Mouse (Mus musculus) cerebellum, postnatal 4 days (tissue): ENCODE measurements at regions not wholly inside any gene's neighbourhood (a gene's known extent, or its start where the extent isn't known, plus 50 kb on each side); places are given as distances from the start of the nearest gene placed in this dataset.

ENCODE experiments used
- DNase-seq, 2 experiments: peaks; one replicate each; pipeline ENCODE4 v3.0.0; 2022; ENCODE audit warnings: low spot score in 2 of 2, mixed read lengths in 1 of 2

GRCm38 (mm10) chr1:43367151-43367895 lies 77.1 kb upstream of the Nck2 start:
- DNase-seq = no peak

- no peak for DNase-seq
Measured at GRCm38 (mm10) chr1:43371863-43372262, 72.5 kb upstream of the Nck2 start.

GRCm38 (mm10) chr1:43374946-43375345 lies 69.4 kb upstream of the Nck2 start:
- no peak for DNase-seq

GRCm38 (mm10) chr1:43375851-43376250 lies 68.5 kb upstream of the Nck2 start:
- DNase-seq = no peak

- DNase-seq = no peak
Measured at GRCm38 (mm10) chr1:43377491-43378263, 66.7 kb upstream of the Nck2 start.

- DNase-seq = no peak
Measured at GRCm38 (mm10) chr1:43385008-43385407, 59.4 kb upstream of the Nck2 start.

GRCm38 (mm10) chr1:43394035-43394434 lies 50.3 kb upstream of the Nck2 start:
- no peak for DNase-seq
